Mouse (Mus musculus): ENCODE measurements at regions not wholly inside any gene's neighbourhood (a gene's known extent, or its start where the extent isn't known, plus 50 kb on each side); places are given as distances from the start of the nearest gene placed in this dataset.

GRCm38 (mm10) chr9:63837552-63837951, 79.8 kb upstream of the Smad3 start:
- H3K4me1 ChIP-seq (ENCODE audit: control insufficient read depth, insufficient read depth): no peaks in the 10 kb centered on the region
- DNase-seq (ENCODE audit: low spot score) (no peak), ATAC-seq (ENCODE audit: insufficient read depth, low read depth) (no peak)
- H3K4me2 ChIP-seq (ENCODE audit: low read depth, low read length): no peak overlapping the region
- H3K9me3 ChIP-seq (replicated peaks; ENCODE audit: control insufficient read depth, low read length): no peaks in the 10 kb centered on the region
- H3K36me3 ChIP-seq (replicated peaks; ENCODE audit: control insufficient read depth, insufficient read depth, low read length): no peaks in the 10 kb centered on the region
- no peak overlapping the region for H3K4me3 ChIP-seq (ENCODE audit: low read depth, low read length)
- TF ChIP-seq CTCF (IDR thresholded peaks at IDR 0.05; ENCODE audit: low read depth) (peak; percentile 39; the same call in 1 of the 2 replicates), EP300 (IDR thresholded peaks at IDR 0.05; ENCODE audit: low read depth) (no peak)
- H3K9ac ChIP-seq (replicated peaks; ENCODE audit: low read depth, low read length): no peak overlapping the region
- WGBS: 69% methylated on average over 6 of the region's 6 CpGs
- no peak overlapping the region; the same call in 1 of the 2 replicates for H3K27ac ChIP-seq (ENCODE audit: low read depth)
- no peaks in the 10 kb centered on the region; the same call in 1 of the 2 replicates for H3K27me3 ChIP-seq (ENCODE audit: control insufficient read depth, insufficient read depth, low read length)

DNA sequence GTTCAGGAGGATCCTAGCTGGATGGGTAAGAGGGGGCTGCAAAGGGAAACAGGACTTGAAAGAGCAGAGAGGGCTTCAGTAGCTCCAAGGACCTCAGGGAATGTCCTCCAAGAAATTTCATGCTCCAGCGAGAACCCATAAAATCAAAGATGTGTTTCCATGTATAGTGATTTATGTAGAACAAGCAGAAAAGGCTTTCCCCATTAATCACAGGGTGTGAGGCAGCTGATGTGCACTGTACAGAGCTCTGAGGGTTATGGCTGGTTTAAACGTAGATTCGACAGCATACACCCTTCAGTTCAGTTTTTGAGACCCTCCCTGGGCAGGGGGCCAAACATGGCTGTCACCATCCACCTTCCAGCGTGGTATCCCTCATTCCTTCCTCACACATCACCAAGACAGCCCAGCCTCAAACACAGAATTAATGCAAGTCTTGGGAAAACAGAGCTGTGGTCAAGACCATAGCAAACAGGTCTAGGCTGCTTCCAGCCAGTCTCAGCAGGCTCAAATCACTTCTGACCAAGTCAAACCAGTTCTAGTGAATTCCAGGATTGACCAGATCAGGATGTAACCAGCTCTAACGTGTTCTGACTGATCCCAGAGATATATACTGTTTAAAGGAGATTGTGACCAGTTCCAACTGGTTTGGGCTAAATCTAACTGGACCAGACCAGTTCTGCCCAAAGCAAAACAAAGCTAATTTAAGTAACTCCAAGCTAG, 78.9 kb upstream of the Smad3 start:
- no peak overlapping the region for H3K27ac ChIP-seq (ENCODE audit: low read depth)
- DNase-seq (ENCODE audit: low spot score): no peak
- H3K9ac ChIP-seq (replicated peaks; ENCODE audit: low read depth, low read length): no peak overlapping the region
- ATAC-seq (ENCODE audit: insufficient read depth, low read depth): no peak
- H3K9me3 ChIP-seq (replicated peaks; ENCODE audit: control insufficient read depth, low read length): no peaks in the 10 kb centered on the region
- no peak overlapping the region for H3K4me2 ChIP-seq (ENCODE audit: low read depth, low read length)
- 58% methylated on average over 5 of the region's 5 CpGs for WGBS
- H3K27me3 ChIP-seq (ENCODE audit: control insufficient read depth, insufficient read depth, low read length): no peaks in the 10 kb centered on the region; the same call in 1 of the 2 replicates
- TF ChIP-seq CTCF (IDR thresholded peaks at IDR 0.05; ENCODE audit: low read depth) (no peak), EP300 (IDR thresholded peaks at IDR 0.05; ENCODE audit: low read depth) (no peak)
- H3K4me1 ChIP-seq (ENCODE audit: control insufficient read depth, insufficient read depth): no peaks in the 10 kb centered on the region
- no peak overlapping the region for H3K4me3 ChIP-seq (ENCODE audit: low read depth, low read length)
- H3K36me3 ChIP-seq (replicated peaks; ENCODE audit: control insufficient read depth, insufficient read depth, low read length): no peaks in the 10 kb centered on the region

DNA sequence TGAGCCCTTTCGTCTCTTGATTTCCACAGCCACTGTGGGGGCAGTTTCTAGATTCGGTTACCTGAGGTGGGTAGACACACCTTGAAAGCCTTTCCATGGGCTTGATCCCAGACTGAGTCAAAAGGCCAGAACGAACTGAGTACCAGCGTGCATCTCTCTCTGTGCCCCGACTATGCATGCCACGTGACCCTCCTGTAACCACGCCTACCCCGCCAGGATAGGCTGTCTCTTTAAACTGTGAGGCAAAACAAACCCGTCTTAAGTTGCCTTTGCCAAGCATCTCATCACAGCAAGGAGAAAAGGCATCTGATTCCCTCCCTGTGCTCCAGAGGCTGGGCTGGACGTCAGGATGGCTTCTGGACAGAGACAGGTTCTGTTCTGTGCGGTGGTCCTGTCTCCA, 78.2 kb upstream of the Smad3 start:
- DNase-seq (ENCODE audit: low spot score): no peak
- H3K4me2 ChIP-seq (ENCODE audit: low read depth, low read length): no peak overlapping the region
- H3K27me3 ChIP-seq (ENCODE audit: control insufficient read depth, insufficient read depth, low read length): no peaks in the 10 kb centered on the region; the same call in 1 of the 2 replicates
- H3K9ac ChIP-seq (replicated peaks; ENCODE audit: low read depth, low read length): no peak overlapping the region
- H3K27ac ChIP-seq (ENCODE audit: low read depth): no peak overlapping the region
- H3K4me3 ChIP-seq (ENCODE audit: low read depth, low read length): no peak overlapping the region
- WGBS: 46% methylated on average over 11 of the region's 11 CpGs
- ATAC-seq (ENCODE audit: insufficient read depth, low read depth): no peak
- no peaks in the 10 kb centered on the region for H3K9me3 ChIP-seq (replicated peaks; ENCODE audit: control insufficient read depth, low read length)
- H3K4me1 ChIP-seq (ENCODE audit: control insufficient read depth, insufficient read depth): no peaks in the 10 kb centered on the region
- TF ChIP-seq EP300 (IDR thresholded peaks at IDR 0.05; ENCODE audit: low read depth) (no peak), CTCF (IDR thresholded peaks at IDR 0.05; ENCODE audit: low read depth) (no peak)
- H3K36me3 ChIP-seq (replicated peaks; ENCODE audit: control insufficient read depth, insufficient read depth, low read length): no peaks in the 10 kb centered on the region

DNA sequence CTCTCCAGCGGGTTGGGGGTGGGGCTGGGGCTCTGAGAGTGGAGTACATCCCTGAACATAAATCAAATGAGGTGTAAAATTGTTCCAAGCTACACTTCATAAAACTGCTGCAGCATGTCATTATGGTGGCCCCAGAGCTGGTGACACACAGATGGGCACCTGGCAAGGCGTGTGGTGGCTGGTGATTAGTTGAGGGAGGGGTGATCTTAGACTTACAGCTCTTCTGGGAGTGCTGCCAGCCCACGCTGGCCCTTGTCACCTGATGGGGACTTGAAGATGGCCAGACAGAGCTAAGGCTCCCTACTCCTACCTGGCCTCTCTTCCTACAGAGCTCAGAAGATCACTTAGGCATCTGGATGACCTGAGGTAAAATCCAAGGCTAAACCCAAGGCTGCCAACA, 76.6 kb upstream of the Smad3 start:
- Histone ChIP-seq H3K4me1 (ENCODE audit: control insufficient read depth, insufficient read depth) (no peaks in the 10 kb centered on the region), H3K9ac (replicated peaks; ENCODE audit: low read depth, low read length) (no peak overlapping the region), H3K27ac (ENCODE audit: low read depth) (no peak overlapping the region), H3K36me3 (replicated peaks; ENCODE audit: control insufficient read depth, insufficient read depth, low read length) (no peaks in the 10 kb centered on the region), H3K27me3 (ENCODE audit: control insufficient read depth, insufficient read depth, low read length) (no peaks in the 10 kb centered on the region; the same call in 1 of the 2 replicates), H3K9me3 (replicated peaks; ENCODE audit: control insufficient read depth, low read length) (no peaks in the 10 kb centered on the region), H3K4me2 (ENCODE audit: low read depth, low read length) (no peak overlapping the region), H3K4me3 (ENCODE audit: low read depth, low read length) (no peak overlapping the region)
- no peak for ATAC-seq (ENCODE audit: insufficient read depth, low read depth)
- no peak for DNase-seq (ENCODE audit: low spot score)
- WGBS: 61% methylated on average over 3 of the region's 3 CpGs
- TF ChIP-seq EP300 (IDR thresholded peaks at IDR 0.05; ENCODE audit: low read depth): no peak
- no peak for TF ChIP-seq CTCF (IDR thresholded peaks at IDR 0.05; ENCODE audit: low read depth)

- Histone ChIP-seq H3K27me3 (ENCODE audit: control insufficient read depth, insufficient read depth, low read length) (no peaks in the 10 kb centered on the region), H3K4me3 (ENCODE audit: low read depth, low read length) (no peak overlapping the region), H3K4me1 (ENCODE audit: control insufficient read depth, insufficient read depth) (no peaks in the 10 kb centered on the region), H3K9me3 (replicated peaks; ENCODE audit: control insufficient read depth, low read length) (peaks cover 6% of the 10 kb centered on the region; the same call in 1 of the 2 replicates), H3K4me2 (ENCODE audit: low read depth, low read length) (no peak overlapping the region), H3K36me3 (replicated peaks; ENCODE audit: control insufficient read depth, insufficient read depth, low read length) (no peaks in the 10 kb centered on the region), H3K9ac (replicated peaks; ENCODE audit: low read depth, low read length) (no peak overlapping the region), H3K27ac (ENCODE audit: low read depth) (no peak overlapping the region)
- TF ChIP-seq EP300 (IDR thresholded peaks at IDR 0.05; ENCODE audit: low read depth): no peak
- no peak for TF ChIP-seq CTCF (IDR thresholded peaks at IDR 0.05; ENCODE audit: low read depth)
- DNase-seq (ENCODE audit: low spot score): no peak
- 79% methylated on average over 3 of the region's 3 CpGs for WGBS
- no peak for ATAC-seq (ENCODE audit: insufficient read depth, low read depth)
Measured at GRCm38 (mm10) chr9:63818163-63818562, 60.4 kb upstream of the Smad3 start.

GRCm38 (mm10) chr9:63816540-63816939, 58.7 kb upstream of the Smad3 start:
- DNase-seq (ENCODE audit: low spot score) (no peak), ATAC-seq (ENCODE audit: insufficient read depth, low read depth) (no peak)
- no peaks in the 10 kb centered on the region for H3K27me3 ChIP-seq (ENCODE audit: control insufficient read depth, insufficient read depth, low read length)
- no peak overlapping the region for H3K4me2 ChIP-seq (ENCODE audit: low read depth, low read length)
- no peaks in the 10 kb centered on the region for H3K4me1 ChIP-seq (ENCODE audit: control insufficient read depth, insufficient read depth)
- WGBS: 47% methylated on average over 2 of the region's 2 CpGs
- no peak for TF ChIP-seq EP300 (IDR thresholded peaks at IDR 0.05; ENCODE audit: low read depth)
- TF ChIP-seq CTCF (IDR thresholded peaks at IDR 0.05; ENCODE audit: low read depth): peak; percentile 28; the same call in 1 of the 2 replicates
- H3K27ac ChIP-seq (ENCODE audit: low read depth): no peak overlapping the region
- H3K9me3 ChIP-seq (replicated peaks; ENCODE audit: control insufficient read depth, low read length): peaks cover 6% of the 10 kb centered on the region; the same call in 1 of the 2 replicates
- no peaks in the 10 kb centered on the region for H3K36me3 ChIP-seq (replicated peaks; ENCODE audit: control insufficient read depth, insufficient read depth, low read length)
- H3K4me3 ChIP-seq (ENCODE audit: low read depth, low read length): no peak overlapping the region
- H3K9ac ChIP-seq (replicated peaks; ENCODE audit: low read depth, low read length): no peak overlapping the region
